Mouse (Mus musculus) hindbrain, embryonic 15.5 days (tissue): ENCODE measurements around the gene Fblim1. TPM values are rescaled to one million over a fixed set of nuclear protein-coding genes. Genes with fewer than 3 reads are reported as not detected.

Source experiments
- ATAC-seq: fragments of 200-750 bp; cut with Nextera tagmentation; 2 replicates; pipeline ENCODE4 v1.8.0; 2017; ENCODE audit warnings: low read depth, moderate number of reproducible peaks, moderate TSS enrichment; ENCODE audit not compliant: low FRiP score
- H3K27ac ChIP-seq: fragments of 300-500 bp; sonication (generic); replicated peaks from 2 replicates; pipeline ENCODE4 v1.5.1; 2015; ENCODE audit warnings: mild to moderate bottlenecking, inconsistent platforms
- H3K27me3 ChIP-seq: fragments of 300-500 bp; sonication (generic); 2 replicates; pipeline ENCODE4 v1.6.1; 2015; ENCODE audit warnings: control low read depth, inconsistent platforms
- H3K36me3 ChIP-seq: fragments of 300-500 bp; sonication (generic); 2 replicates; pipeline ENCODE4 v1.6.1; 2015; ENCODE audit warnings: control low read depth, inconsistent platforms
- H3K4me1 ChIP-seq: fragments of 300-500 bp; sonication (generic); replicated peaks from 2 replicates; pipeline ENCODE4 v1.6.1; 2015; ENCODE audit warnings: control low read depth, inconsistent platforms
- H3K4me2 ChIP-seq: fragments of 300-500 bp; sonication (generic); 2 replicates; pipeline ENCODE4 v1.6.1; 2015; ENCODE audit warnings: moderate library complexity, mild to moderate bottlenecking, inconsistent platforms
- H3K4me3 ChIP-seq: fragments of 300-500 bp; sonication (generic); 2 replicates; pipeline ENCODE4 v1.5.1; 2015; ENCODE audit warnings: mild to moderate bottlenecking, inconsistent platforms
- H3K9ac ChIP-seq: fragments of 300-500 bp; sonication (generic); 2 replicates; pipeline ENCODE4 v1.6.1; 2015; ENCODE audit warnings: inconsistent platforms
- H3K9me3 ChIP-seq: fragments of 300-500 bp; sonication (generic); 2 replicates; pipeline ENCODE4 v1.6.1; 2016; ENCODE audit warnings: control low read depth, inconsistent platforms
- WGBS: fragments of 180-500 bp; shearing (Covaris S2); methylation state at CpG from one replicate; pipeline ENCODE4 v1.1.7; 2015; 5-methylcytosine and 5-hydroxymethylcytosine counted together
- polyA plus RNA-seq: library from polyadenylated mRNA; unstranded; fragments of >200 nt; fragmentation: Nextera tagmentation; extraction: Ambion mirVana; gene quantifications from 2 replicates; pipeline ENCODE4 v1.2.1, GENCODE M21; 2015

Fblim1 gene
- polyA plus RNA-seq, 1 experiment from 2014 or later: 49.9 TPM

DNA sequence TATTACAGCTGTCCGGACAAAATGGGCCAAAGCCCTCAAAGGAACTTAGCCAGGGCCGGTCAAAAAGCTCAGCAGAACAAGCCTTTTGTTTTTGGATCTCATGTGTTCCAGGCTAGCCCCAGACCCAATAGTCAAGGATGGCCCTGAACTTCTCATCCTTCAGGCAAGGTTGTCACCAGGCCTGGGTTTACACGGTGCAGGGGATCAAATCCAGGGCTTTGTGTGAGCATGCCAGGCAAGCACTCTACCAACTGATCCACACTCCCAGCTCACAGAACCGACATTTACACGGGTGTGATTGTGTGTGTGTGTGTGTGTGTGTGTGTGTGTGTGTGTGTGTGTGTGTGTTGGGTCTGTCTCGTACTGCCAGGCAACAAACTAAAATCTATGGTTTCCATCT, 10.9 kb upstream of the Fblim1 start:
- WGBS: 69% methylated on average over 6 of the region's 6 CpGs
- ATAC-seq: no peak
- H3K4me3 ChIP-seq: no peak overlapping the region

DNA sequence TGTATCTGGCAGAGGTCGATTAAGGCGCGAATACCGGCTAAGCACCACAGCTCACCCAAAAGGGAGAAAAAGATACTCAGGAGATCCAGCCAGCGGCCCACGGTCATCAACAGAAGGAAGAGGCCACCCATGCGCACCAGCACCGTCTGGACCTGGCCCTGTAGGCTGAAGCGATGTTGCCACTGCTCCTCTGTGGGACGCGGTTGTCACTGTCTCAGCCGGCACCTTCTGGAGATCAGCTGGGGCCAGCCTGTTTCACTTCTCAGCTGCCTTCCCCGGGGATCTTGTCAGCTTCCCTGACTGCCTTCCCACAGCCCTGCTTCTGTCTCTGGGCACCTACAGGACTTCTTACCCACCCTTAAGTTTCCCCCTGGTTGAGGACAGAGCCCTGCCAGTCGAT, 9.1 kb upstream of the Fblim1 start:
- H3K27me3 ChIP-seq: no peaks in the 10 kb centered on the region
- no peaks in the 10 kb centered on the region for H3K9me3 ChIP-seq
- no peak overlapping the region for H3K27ac ChIP-seq
- 75% methylated on average over 11 of the region's 14 CpGs for WGBS
- H3K4me3 ChIP-seq: no peak overlapping the region
- H3K4me1 ChIP-seq: peaks cover 8% of the 10 kb centered on the region
- H3K36me3 ChIP-seq: no peaks in the 10 kb centered on the region
- no peak overlapping the region for H3K4me2 ChIP-seq
- no peak overlapping the region for H3K9ac ChIP-seq
- no peak for ATAC-seq

More for the DNA sequence above, 10.9 kb upstream of the Fblim1 start:
- no peak overlapping the region for H3K4me2 ChIP-seq
- H3K27me3 ChIP-seq: no peaks in the 10 kb centered on the region
- H3K27ac ChIP-seq: no peak overlapping the region
- H3K4me1 ChIP-seq: peaks cover 8% of the 10 kb centered on the region
- H3K9ac ChIP-seq: no peak overlapping the region
- no peaks in the 10 kb centered on the region for H3K36me3 ChIP-seq
- H3K9me3 ChIP-seq: no peaks in the 10 kb centered on the region

DNA sequence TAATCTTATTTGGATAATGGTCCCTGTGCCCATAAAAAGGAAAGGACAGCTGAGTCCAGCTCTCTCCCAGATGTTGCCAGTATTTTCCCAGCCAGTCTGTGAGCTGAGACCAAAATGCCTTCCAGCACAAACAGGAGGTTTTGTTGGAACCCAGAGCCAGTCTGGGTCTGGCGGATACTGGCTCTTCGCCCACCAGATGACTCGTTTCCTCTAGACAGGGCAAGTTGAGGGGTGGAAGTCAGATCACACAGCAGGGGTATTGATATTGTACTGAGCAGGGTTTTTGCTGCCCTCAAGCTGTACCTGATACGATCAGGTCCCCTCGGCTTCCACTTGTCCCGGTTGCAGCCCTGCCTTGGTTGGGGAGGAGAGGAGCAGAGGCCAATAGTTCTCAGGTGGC, 3.6 kb upstream of the Fblim1 start:
- no peak overlapping the region for H3K4me2 ChIP-seq
- no peaks in the 10 kb centered on the region for H3K36me3 ChIP-seq
- no peak overlapping the region for H3K4me3 ChIP-seq
- no peaks in the 10 kb centered on the region for H3K9me3 ChIP-seq
- ATAC-seq: no peak
- no peaks in the 10 kb centered on the region for H3K4me1 ChIP-seq
- no peak overlapping the region for H3K9ac ChIP-seq
- no peak overlapping the region for H3K27ac ChIP-seq
- WGBS: 85% methylated on average over 6 of the region's 6 CpGs
- no peaks in the 10 kb centered on the region for H3K27me3 ChIP-seq

DNA sequence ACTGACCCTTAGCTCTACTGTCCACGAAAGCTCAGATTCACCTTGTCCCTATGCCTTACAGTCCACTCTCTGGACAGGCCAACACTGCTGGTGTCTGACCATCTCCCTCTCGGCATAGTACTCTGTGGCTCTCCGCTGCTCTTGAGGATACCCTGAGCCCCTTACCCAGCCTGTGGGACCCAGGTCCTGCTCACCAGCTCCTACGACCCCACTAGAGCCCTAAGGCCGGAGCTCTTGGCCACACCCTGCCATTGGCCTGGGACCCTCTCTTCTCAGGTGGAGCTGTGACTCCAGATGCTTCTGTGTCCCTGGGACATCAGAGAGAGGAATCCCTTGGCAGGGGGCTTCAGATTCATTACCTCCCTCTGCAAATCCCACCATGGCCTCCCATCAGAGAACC, 475 bp downstream of the Fblim1 start:
- no peaks in the 10 kb centered on the region for H3K9me3 ChIP-seq
- no peaks in the 10 kb centered on the region for H3K36me3 ChIP-seq
- no peaks in the 10 kb centered on the region for H3K27me3 ChIP-seq
- H3K4me2 ChIP-seq: no peak overlapping the region
- no peak overlapping the region for H3K4me3 ChIP-seq
- no peak for ATAC-seq
- peaks cover under 1% of the 10 kb centered on the region; the same call in 1 of the 2 replicates for H3K4me1 ChIP-seq
- no peak overlapping the region for H3K9ac ChIP-seq
- no peak overlapping the region for H3K27ac ChIP-seq
- WGBS: 92% methylated on average over 5 of the region's 5 CpGs

DNA sequence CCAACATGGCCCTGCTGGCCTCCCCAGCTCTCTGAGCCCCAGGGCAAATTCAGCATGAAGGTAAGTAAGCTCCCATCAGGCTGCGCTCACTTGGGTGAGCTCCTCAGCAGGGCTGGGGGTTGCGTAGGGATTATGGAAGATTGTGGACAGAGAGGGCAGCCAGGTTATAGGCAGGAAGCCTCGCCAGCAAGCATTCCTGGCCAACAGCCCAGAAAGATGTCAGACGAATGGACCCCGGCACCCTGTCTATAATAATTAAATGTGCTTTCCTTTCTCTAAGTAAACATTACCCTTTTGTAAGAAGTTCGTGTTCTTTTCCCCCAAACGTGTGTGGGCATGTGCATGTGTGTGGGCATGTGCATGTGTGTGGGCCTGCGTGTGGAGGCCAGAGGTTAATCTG, 1.4 kb downstream of the Fblim1 start:
- WGBS: 68% methylated on average over 8 of the region's 8 CpGs
- no peak for ATAC-seq

DNA sequence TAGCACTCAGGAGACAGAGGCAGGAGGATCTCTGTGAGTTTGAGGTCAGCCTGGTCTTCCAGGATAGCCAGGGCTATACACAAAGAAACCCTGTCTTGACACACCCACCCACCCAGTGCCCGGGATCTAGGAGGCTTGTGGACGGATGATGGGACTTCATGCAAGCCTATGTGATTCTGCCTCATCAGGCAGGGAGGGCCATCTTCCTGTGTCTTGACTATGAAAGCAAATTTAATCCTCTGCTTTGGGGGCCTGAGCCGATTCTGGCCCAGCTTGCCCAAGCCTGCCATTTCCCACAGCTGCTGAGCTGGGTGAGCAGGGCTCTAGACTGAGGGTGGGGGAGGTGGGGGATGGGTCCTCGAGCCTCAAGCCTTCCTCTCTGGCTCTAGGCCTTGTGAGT, 2.0 kb downstream of the Fblim1 start:
- Histone ChIP-seq H3K36me3 (no peaks in the 10 kb centered on the region), H3K4me3 (no peak overlapping the region), H3K9ac (no peak overlapping the region), H3K9me3 (no peaks in the 10 kb centered on the region), H3K4me2 (no peak overlapping the region), H3K27ac (no peak overlapping the region), H3K27me3 (no peaks in the 10 kb centered on the region), H3K4me1 (peaks cover 16% of the 10 kb centered on the region)
- WGBS: 87% methylated on average over 4 of the region's 4 CpGs
- no peak for ATAC-seq

More for the DNA sequence above, 1.4 kb downstream of the Fblim1 start:
- H3K27me3 ChIP-seq: no peaks in the 10 kb centered on the region
- H3K4me2 ChIP-seq: no peak overlapping the region
- no peaks in the 10 kb centered on the region for H3K9me3 ChIP-seq
- no peak overlapping the region for H3K4me3 ChIP-seq
- no peak overlapping the region for H3K9ac ChIP-seq
- H3K4me1 ChIP-seq: peaks cover 10% of the 10 kb centered on the region
- H3K27ac ChIP-seq: no peak overlapping the region
- no peaks in the 10 kb centered on the region for H3K36me3 ChIP-seq

DNA sequence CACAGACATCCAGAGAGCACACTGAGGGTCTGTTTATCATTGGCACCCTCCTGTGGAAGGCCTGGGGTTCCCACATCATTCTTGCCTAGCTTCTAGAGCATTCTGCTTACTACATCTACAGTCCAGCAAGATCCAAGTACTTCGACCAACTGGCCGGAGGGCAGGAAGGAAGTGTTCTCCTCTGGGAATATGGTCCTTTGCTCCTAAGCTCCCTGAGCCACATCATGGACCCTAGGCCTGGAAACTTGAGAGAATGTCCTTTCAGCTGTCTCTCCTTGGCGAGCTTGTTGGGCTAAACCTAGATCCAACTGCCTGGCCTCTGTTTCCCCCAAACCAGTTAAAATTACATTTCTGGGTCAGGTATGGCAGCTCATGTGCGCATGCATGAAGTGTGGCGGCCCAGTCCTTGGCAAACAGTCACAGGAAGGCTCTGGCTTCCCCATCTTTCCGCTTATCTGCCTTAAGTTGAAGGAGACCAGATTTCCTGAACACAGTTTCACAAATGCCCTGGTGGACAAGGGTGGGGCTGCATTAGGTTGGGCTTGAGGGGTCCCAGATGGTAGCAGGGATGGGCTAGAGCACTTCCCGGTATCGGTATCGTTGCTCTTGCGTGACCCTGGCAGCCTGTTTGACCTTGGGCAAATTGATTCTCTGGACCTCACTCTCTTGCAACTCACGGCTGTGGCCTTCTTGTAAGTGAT, 3.2 kb downstream of the Fblim1 start:
- Histone ChIP-seq H3K36me3 (no peaks in the 10 kb centered on the region), H3K9me3 (no peaks in the 10 kb centered on the region), H3K4me1 (peaks cover 28% of the 10 kb centered on the region), H3K4me2 (no peak overlapping the region), H3K27ac (no peak overlapping the region), H3K9ac (no peak overlapping the region), H3K4me3 (no peak overlapping the region), H3K27me3 (no peaks in the 10 kb centered on the region)
- WGBS: 83% methylated on average over 11 of the region's 11 CpGs
- no peak for ATAC-seq

DNA sequence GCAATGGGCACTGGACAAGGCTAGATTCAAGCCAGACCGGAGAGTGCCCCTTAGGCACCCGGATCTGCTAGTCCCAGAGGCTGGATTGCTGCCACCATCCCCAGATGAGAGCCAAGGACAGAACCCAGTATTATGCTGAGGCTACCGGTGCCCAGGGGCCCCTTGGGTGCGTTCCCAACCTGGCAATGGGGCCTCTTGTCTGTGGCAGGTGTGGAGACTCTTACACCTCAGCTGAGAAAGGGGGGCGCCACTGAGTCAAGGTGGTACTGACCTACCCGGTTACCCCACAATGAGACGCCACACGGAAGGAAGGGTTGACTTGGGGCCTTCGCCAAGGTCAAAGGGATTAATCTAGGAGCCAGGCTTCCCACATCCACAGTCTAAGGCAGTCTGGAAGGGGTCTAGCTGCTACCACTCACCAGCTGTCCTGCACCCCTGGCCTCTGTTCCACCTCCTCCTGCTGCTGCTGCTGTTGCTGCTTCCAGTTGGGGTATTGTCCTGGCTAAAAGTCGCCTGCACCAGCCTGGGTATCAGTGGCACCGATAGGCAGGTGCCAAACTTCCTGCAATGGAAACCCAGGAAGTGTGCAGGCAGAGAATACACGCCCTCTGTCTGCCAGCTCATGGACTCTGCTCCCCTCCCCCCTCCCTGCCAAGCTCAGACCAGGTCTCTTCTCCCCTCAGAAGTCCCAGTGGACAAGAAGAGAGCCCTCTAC, 4.6 kb downstream of the Fblim1 start:
- no peaks in the 10 kb centered on the region for H3K36me3 ChIP-seq
- peaks cover 29% of the 10 kb centered on the region for H3K4me1 ChIP-seq
- no peak overlapping the region for H3K27ac ChIP-seq
- no peak overlapping the region for H3K4me3 ChIP-seq
- 68% methylated on average over 12 of the region's 12 CpGs for WGBS
- no peaks in the 10 kb centered on the region for H3K9me3 ChIP-seq
- no peak for ATAC-seq
- no peaks in the 10 kb centered on the region for H3K27me3 ChIP-seq
- H3K4me2 ChIP-seq: no peak overlapping the region
- no peak overlapping the region for H3K9ac ChIP-seq

DNA sequence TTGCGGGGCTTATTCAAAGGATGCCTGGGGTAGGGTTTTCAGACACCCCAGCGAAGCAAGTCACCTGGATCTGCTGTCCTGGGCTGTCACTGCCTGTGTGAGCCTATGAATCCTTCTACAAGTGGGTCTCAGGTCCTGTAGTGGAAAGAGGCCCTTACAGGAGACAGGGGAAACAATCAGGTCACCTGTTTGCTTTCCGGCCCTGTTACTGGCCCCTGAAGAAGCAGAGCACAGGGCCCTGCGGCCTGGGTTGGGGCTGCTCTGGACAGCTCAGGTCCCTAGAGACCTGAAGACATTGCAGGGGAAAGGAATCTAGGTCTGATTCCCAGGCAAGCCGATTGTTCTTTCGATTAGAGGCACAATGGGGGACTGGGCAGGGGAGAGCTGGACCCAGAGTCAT, 5.5 kb downstream of the Fblim1 start:
- Histone ChIP-seq H3K4me1 (peaks cover 29% of the 10 kb centered on the region), H3K27me3 (no peaks in the 10 kb centered on the region), H3K4me3 (peak overlapping the region; percentile 72), H3K9me3 (no peaks in the 10 kb centered on the region), H3K36me3 (no peaks in the 10 kb centered on the region), H3K9ac (no peak overlapping the region), H3K27ac (no peak overlapping the region), H3K4me2 (peak overlapping the region; percentile 93)
- ATAC-seq: peak; percentile 25; the same call in 1 of the 2 replicates
- 29% methylated on average over 6 of the region's 6 CpGs for WGBS

DNA sequence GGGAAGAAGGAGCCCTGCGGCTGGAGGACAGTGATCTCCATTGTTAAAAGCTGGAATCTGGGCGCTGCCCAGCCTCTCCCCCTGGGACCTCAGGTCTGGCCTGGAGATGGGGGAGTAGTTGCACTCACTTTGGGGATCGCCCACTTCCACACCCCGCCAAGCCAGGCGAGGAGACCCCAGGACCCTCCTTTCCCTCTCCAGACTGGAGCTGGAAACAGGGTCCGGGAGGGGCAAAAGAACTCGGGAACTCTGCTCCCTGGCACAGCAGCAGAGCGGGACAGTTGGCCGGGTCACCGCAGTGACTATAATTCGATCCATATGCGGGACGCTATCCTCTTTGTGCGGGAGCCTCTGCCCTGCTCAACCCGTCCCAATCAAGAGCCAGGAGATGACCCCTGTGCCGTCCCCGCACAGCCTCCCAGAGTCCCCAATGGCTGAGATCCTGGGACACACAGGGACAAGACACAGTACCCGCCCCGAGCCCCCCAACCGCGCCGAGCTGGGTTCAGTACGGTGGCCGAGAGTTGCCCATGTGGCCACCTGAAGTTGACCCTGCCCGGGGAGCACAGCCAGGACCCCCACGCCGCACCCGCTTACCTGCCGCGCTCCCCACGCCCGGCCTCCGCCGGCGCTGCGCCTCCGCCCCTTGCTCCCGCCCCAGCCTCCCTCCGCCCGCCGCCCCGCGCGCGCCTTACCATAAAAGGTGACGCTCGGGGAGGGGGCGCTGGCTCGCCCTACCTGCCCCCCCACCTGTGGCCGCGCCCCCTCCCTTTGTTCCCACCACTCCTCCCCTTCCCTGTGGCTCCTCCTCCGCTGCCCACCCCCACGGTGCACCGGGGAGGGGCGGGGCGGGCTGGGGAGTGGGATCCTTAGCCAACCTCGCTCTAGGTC, 6.4 kb downstream of the Fblim1 start:
- Histone ChIP-seq H3K4me1 (peaks cover 29% of the 10 kb centered on the region), H3K36me3 (no peaks in the 10 kb centered on the region), H3K4me2 (peak overlapping the region; percentile 93), H3K9me3 (no peaks in the 10 kb centered on the region), H3K27ac (peak overlapping the region; percentile 40), H3K4me3 (peak overlapping the region; percentile 72), H3K27me3 (no peaks in the 10 kb centered on the region), H3K9ac (peak overlapping the region; percentile 67)
- ATAC-seq: peak; percentile 29
- WGBS: under 1% methylated on average over 48 of the region's 57 CpGs

DNA sequence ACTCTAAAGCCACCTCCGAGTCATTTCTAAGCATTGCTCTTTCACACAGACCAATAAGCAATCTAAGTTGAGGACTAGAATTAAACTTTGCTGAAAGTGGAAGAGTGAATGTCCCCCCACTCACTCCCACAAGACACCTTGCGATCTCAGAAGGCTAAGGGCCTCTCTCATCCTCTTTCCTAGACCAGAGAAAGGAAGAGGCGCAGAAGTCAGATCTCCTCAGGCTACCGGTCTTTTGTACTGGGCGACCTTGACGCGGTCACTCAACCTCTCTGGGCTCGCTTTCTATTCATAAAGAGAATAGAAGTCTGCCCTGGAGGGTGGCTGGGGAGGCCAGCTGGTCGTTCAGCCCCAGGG, 7.0 kb downstream of the Fblim1 start:
- ATAC-seq: no peak
- Histone ChIP-seq H3K4me2 (peak overlapping the region; percentile 93), H3K9ac (peak overlapping the region; percentile 67), H3K36me3 (no peaks in the 10 kb centered on the region), H3K9me3 (no peaks in the 10 kb centered on the region), H3K4me3 (peak overlapping the region; percentile 72), H3K27me3 (no peaks in the 10 kb centered on the region), H3K27ac (peak overlapping the region; percentile 45), H3K4me1 (peaks cover 29% of the 10 kb centered on the region)
- 3% methylated on average over 9 of the region's 9 CpGs for WGBS
